Mouse (Mus musculus) intestine, embryonic 15.5 days (tissue): ENCODE measurements around the gene Ankrd11. TPM values are rescaled to one million over a fixed set of nuclear protein-coding genes. Genes with fewer than 3 reads are reported as not detected.

Experiments
- ATAC-seq: fragments of 200-750 bp; cut with Nextera tagmentation; 2 replicates; pipeline ENCODE4 v1.8.0; 2017; ENCODE audit warnings: moderate TSS enrichment, moderate library complexity
- H3K27ac ChIP-seq: fragments of 300-500 bp; sonication (generic); 2 replicates; pipeline ENCODE4 v1.5.1; 2015; ENCODE audit warnings: mild to moderate bottlenecking, inconsistent platforms
- H3K27me3 ChIP-seq: fragments of 300-500 bp; sonication (generic); replicated peaks from 2 replicates; pipeline ENCODE4 v1.6.1; 2015; ENCODE audit warnings: inconsistent platforms
- H3K36me3 ChIP-seq: fragments of 300-500 bp; sonication (generic); 2 replicates; pipeline ENCODE4 v1.6.1; 2015; ENCODE audit warnings: inconsistent platforms
- H3K4me1 ChIP-seq: fragments of 300-500 bp; sonication (generic); replicated peaks from 2 replicates; pipeline ENCODE4 v1.6.1; 2015; ENCODE audit warnings: inconsistent platforms
- H3K4me2 ChIP-seq: fragments of 300-500 bp; sonication (generic); replicated peaks from 2 replicates; pipeline ENCODE4 v1.6.1; 2015; ENCODE audit warnings: mild to moderate bottlenecking, inconsistent platforms
- H3K4me3 ChIP-seq: fragments of 300-500 bp; sonication (generic); replicated peaks from 2 replicates; pipeline ENCODE4 v1.5.1; 2015; ENCODE audit warnings: inconsistent platforms
- H3K9ac ChIP-seq: fragments of 300-500 bp; sonication (generic); 2 replicates; pipeline ENCODE4 v1.6.1; 2015; ENCODE audit warnings: inconsistent platforms
- H3K9me3 ChIP-seq: fragments of 300-500 bp; sonication (generic); 2 replicates; pipeline ENCODE4 v1.6.1; 2016; ENCODE audit warnings: inconsistent platforms
- WGBS: fragments of 180-500 bp; shearing (Covaris S2); methylation state at CpG from one replicate; pipeline ENCODE4 v1.1.7; 2015; 5-methylcytosine and 5-hydroxymethylcytosine counted together
- polyA plus RNA-seq: library from polyadenylated mRNA; unstranded; fragments of >200 nt; fragmentation: Nextera tagmentation; extraction: Ambion mirVana; gene quantifications from 2 replicates; pipeline ENCODE4 v1.2.1, GENCODE M21; 2015

Gene Ankrd11
- polyA plus RNA-seq, 1 experiment from 2014 or later, result 53.9 TPM

GRCm38 (mm10) chr8:122859843-122860242 lies 182.2 kb downstream of the Ankrd11 start:
- ATAC-seq, result peak; percentile 77
- H3K9me3 ChIP-seq, result no peaks in the 10 kb centered on the region
- H3K9ac ChIP-seq, result no peak overlapping the region
- H3K4me1 ChIP-seq, result no peaks in the 10 kb centered on the region
- whole genome bisulfite sequencing, result 54% methylated on average over 13 of the region's 13 CpGs
- no peak overlapping the region for H3K27ac ChIP-seq
- no peaks in the 10 kb centered on the region for H3K27me3 ChIP-seq
- H3K4me3 ChIP-seq, result no peak overlapping the region
- H3K4me2 ChIP-seq, result no peak overlapping the region
- H3K36me3 ChIP-seq, result no peaks in the 10 kb centered on the region

DNA sequence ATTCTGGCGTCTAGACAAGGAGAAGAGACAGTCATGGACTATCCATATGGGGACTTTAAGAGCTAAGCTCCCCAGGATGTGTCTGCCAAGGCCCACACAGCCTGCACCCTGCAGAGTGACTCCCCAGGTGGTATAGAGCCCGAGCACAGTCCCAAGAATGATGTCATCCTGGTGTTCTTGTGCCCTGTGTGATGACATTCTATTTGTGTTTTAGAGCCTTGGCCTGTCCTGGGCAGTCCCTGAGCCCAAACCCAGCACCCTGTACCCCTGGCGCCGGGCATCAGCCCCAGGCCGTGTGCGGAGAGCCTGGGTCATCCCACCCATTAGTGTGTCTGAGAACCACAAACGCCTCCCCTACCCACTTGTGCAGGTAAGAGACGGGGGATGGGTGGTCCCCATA lies 185.8 kb downstream of the Ankrd11 start:
- Histone ChIP-seq H3K27me3 (no peaks in the 10 kb centered on the region), H3K4me3 (no peak overlapping the region), H3K4me2 (no peak overlapping the region), H3K4me1 (peaks cover 8% of the 10 kb centered on the region), H3K27ac (no peak overlapping the region), H3K9ac (no peak overlapping the region), H3K36me3 (no peaks in the 10 kb centered on the region), H3K9me3 (no peaks in the 10 kb centered on the region)
- WGBS, result 79% methylated on average over 8 of the region's 8 CpGs
- no peak for ATAC-seq

GRCm38 (mm10) chr8:122855123-122855522 lies 187.0 kb downstream of the Ankrd11 start:
- Histone ChIP-seq H3K4me2 (no peak overlapping the region), H3K9me3 (no peaks in the 10 kb centered on the region), H3K4me3 (no peak overlapping the region), H3K27me3 (no peaks in the 10 kb centered on the region), H3K9ac (no peak overlapping the region), H3K36me3 (no peaks in the 10 kb centered on the region), H3K4me1 (peaks cover 8% of the 10 kb centered on the region), H3K27ac (no peak overlapping the region)
- no peak for ATAC-seq
- WGBS, result 72% methylated on average over 4 of the region's 4 CpGs

DNA sequence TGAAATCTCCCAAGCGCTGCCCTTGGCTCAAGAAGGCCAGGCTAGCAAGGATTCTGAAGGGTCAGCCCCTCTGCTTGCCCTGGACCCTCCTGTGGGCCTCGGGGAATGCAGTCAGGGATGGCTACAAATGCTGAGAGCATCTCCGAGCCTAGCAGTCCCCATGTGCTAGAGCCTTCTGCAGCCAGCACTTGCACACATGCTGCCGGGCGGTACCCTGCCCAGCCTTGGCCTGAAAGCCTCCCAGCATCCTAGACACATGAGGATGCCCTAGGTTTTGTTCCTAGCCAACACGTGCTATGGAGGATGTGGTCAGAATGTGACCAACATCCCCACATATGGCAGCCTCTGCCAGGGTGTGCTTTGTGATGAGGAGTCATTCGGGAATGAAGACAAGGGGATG lies 187.7 kb downstream of the Ankrd11 start:
- no peak overlapping the region for H3K4me2 ChIP-seq
- no peak overlapping the region for H3K27ac ChIP-seq
- H3K27me3 ChIP-seq, result no peaks in the 10 kb centered on the region
- peaks cover 8% of the 10 kb centered on the region for H3K4me1 ChIP-seq
- no peak for ATAC-seq
- H3K9ac ChIP-seq, result no peak overlapping the region
- no peak overlapping the region for H3K4me3 ChIP-seq
- no peaks in the 10 kb centered on the region for H3K9me3 ChIP-seq
- 62% methylated on average over 7 of the region's 7 CpGs for WGBS
- no peaks in the 10 kb centered on the region for H3K36me3 ChIP-seq

DNA sequence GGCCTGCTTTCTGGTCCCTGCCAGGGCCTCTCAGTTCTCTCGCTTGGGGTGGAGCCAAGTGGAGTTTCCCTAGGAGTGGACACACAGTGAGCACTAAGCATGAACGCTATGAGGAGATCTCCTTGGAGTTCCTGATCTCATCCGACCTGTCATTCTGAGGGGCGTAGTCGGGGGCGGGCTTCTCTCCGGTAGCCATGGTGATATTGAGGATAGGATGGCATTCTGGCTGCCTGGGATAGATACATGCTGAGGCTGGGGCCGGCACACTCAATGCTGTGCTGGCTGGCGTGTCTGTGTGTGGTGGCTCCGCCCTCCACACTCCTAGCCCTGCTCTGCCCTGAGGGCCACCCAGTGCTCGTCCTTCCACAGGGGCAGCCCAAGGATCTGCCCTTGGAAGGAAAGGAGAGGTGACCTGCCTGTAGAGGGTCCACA lies 188.7 kb downstream of the Ankrd11 start:
- H3K9me3 ChIP-seq, result no peaks in the 10 kb centered on the region
- no peak overlapping the region for H3K27ac ChIP-seq
- no peaks in the 10 kb centered on the region for H3K27me3 ChIP-seq
- H3K4me2 ChIP-seq, result no peak overlapping the region; the same call in 1 of the 2 replicates
- peak; percentile 34; the same call in 1 of the 2 replicates for ATAC-seq
- no peak overlapping the region for H3K9ac ChIP-seq
- peaks cover 10% of the 10 kb centered on the region for H3K4me1 ChIP-seq
- no peak overlapping the region for H3K4me3 ChIP-seq
- no peaks in the 10 kb centered on the region for H3K36me3 ChIP-seq
- WGBS, result 28% methylated on average over 11 of the region's 11 CpGs

DNA sequence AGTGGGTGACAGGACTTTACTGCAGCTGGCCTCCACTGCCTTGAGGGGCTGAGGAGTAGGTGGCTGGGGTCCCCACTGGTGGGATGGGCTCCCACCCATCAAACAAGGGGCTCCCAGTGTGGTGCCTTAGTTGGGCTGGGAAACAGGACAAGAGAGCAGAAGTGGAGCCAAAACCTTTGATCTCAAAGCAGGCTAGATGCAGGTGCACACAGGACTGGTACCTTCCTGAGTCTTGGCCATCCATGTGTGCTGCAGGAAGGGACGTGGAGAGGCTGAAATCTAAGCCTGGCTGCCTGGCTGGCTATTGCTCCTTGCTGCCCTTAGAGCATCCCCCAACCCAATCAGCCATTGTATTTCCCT lies 189.6 kb downstream of the Ankrd11 start:
- WGBS, result 53% methylated on average over 1 of the region's 1 CpGs
- ATAC-seq, result no peak
- Histone ChIP-seq H3K9ac (no peak overlapping the region), H3K9me3 (no peaks in the 10 kb centered on the region), H3K27me3 (no peaks in the 10 kb centered on the region), H3K27ac (no peak overlapping the region), H3K4me2 (no peak overlapping the region), H3K36me3 (no peaks in the 10 kb centered on the region), H3K4me3 (no peak overlapping the region), H3K4me1 (peaks cover 12% of the 10 kb centered on the region)

DNA sequence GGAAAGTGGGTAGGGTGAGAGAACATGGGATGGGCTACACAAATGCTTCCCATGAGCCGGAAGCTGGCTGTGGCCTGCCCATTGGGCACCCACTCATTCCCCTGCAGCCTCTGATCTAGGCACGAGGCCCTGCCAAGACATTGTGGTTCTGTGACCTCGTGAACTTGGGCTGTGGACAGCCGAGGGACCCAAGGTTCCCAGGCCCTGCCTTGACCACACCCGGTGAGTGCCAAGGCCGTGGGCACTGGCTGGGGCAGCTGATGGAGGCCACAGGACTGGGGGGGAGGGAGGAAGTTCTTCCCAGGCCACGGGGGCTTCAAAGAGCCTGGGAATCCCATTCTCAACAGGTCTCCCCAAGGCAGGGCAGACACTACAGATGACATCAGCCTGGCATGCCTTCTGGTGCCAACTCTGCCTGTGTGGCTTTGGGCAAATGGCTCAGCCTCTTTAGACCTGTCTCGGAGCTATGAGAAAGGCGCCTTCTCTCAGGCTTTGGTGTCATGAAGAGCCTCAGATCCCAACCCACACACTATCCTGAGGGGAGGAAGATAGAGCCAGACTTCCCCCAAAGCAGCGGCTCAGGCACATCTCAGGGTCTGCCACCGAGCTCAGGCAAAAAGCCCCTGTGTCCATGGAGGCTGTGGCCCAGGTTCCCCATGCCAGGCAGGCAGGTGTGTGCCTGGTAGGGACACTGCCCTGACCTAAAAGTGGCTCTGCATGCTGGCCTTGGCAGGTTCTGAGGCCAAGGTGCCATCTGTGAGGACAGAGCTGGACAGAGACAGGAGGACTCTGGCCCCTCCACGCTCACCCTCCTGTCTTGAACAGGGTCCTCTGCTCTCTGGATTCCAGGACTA lies 190.2 kb downstream of the Ankrd11 start:
- H3K27me3 ChIP-seq, result no peaks in the 10 kb centered on the region
- no peak overlapping the region for H3K4me3 ChIP-seq
- H3K36me3 ChIP-seq, result no peaks in the 10 kb centered on the region
- no peaks in the 10 kb centered on the region for H3K9me3 ChIP-seq
- peaks cover 12% of the 10 kb centered on the region for H3K4me1 ChIP-seq
- H3K27ac ChIP-seq, result no peak overlapping the region
- ATAC-seq, result no peak
- H3K4me2 ChIP-seq, result no peak overlapping the region
- H3K9ac ChIP-seq, result no peak overlapping the region
- WGBS, result 88% methylated on average over 12 of the region's 12 CpGs

DNA sequence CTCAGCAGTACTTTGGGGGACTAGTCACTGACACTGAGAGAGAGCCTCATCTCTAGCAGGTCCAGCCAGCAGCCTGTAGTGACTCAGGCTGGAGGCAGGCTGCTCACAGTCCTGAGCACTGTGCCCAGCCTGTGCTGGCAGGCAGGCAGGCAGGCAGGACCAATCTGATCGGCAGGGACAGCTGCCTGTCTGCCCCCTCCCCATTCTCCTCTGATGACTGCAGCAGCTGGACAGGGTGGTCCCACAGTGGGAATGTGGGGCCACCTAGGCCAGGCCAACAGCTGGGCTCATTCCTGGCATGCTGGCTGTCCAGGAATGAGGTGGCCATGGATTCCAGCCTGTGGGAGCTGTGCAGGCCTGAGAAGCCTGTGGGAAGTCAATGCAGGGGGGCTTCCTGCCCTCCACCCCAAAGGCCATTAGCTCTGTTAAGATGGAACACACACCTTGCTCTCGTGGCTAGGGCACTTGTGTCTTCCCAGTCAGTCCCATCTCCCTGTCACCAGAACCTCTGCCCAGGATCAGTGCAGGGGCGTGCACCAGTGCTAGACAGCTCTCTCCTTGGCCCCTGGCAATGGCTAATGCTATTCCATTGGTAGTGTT lies 191.3 kb downstream of the Ankrd11 start:
- no peaks in the 10 kb centered on the region for H3K9me3 ChIP-seq
- no peaks in the 10 kb centered on the region for H3K36me3 ChIP-seq
- WGBS, result 71% methylated on average over 3 of the region's 3 CpGs
- no peak overlapping the region for H3K4me3 ChIP-seq
- no peak overlapping the region for H3K9ac ChIP-seq
- no peak for ATAC-seq
- H3K27ac ChIP-seq, result no peak overlapping the region
- no peaks in the 10 kb centered on the region for H3K27me3 ChIP-seq
- no peak overlapping the region for H3K4me2 ChIP-seq
- peaks cover 12% of the 10 kb centered on the region for H3K4me1 ChIP-seq

DNA sequence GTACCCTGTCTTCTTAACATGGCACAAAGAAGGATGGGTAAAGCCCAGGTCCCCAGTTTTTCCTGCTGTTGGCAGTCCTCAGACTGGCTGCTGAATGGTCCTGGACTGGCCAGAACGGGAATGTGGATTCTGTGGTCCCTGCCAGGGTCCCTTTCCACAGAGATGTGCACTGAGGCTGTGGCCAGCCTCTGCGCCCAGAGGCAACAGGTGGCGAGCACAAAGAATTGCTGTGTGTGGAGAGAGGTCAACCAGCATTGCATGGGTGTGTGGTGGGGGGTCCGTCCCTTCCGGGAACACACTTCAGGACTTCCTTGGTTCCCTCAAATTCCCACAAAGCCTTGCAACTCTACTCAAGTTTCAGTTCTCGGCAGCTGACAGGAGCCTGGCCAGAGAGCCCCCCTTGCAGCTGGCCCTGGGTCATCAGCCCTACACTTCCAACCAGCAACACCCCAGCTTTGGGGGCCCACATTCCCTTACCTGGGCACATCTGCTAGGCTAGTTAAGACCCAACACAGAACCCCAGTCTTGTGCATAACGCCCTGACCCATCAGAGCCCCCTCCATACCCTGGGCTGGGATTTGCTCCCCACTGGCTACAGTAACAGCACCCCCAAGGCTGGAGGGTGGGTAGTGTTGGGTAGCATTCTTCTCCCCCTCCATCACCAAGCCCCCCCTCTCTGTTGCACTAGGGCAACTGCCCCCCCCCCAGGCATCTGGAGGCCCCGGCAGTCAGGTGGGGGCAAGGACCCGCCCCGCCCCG lies 192.7 kb downstream of the Ankrd11 start:
- WGBS, result 68% methylated on average over 10 of the region's 11 CpGs
- no peaks in the 10 kb centered on the region for H3K36me3 ChIP-seq
- no peak overlapping the region for H3K27ac ChIP-seq
- no peak overlapping the region for H3K4me3 ChIP-seq
- H3K27me3 ChIP-seq, result no peaks in the 10 kb centered on the region
- no peak overlapping the region for H3K4me2 ChIP-seq
- no peak for ATAC-seq
- H3K4me1 ChIP-seq, result peaks cover 16% of the 10 kb centered on the region
- no peak overlapping the region for H3K9ac ChIP-seq
- no peaks in the 10 kb centered on the region for H3K9me3 ChIP-seq

- 19% methylated on average over 17 of the region's 18 CpGs for WGBS
- Histone ChIP-seq H3K4me1 (peaks cover 8% of the 10 kb centered on the region), H3K27me3 (no peaks in the 10 kb centered on the region), H3K27ac (no peak within 1 kb of the TSS), H3K4me2 (peak within 1 kb of the TSS; percentile 43), H3K9me3 (no peaks in the 10 kb centered on the region), H3K9ac (no peak within 1 kb of the TSS), H3K4me3 (no peak within 1 kb of the TSS), H3K36me3 (no peaks in the 10 kb centered on the region)
- ATAC-seq, result peak; percentile 87
Observed at GRCm38 (mm10) chr8:122847829-122848561, 194.1 kb downstream of the Ankrd11 start, which contains the start of gene Cdh15. Gene Cdh15, plus strand, starts transcription at chr8:122847966.

GRCm38 (mm10) chr8:122845662-122846061 lies 196.4 kb downstream of the Ankrd11 start:
- no peaks in the 10 kb centered on the region for H3K27me3 ChIP-seq

DNA sequence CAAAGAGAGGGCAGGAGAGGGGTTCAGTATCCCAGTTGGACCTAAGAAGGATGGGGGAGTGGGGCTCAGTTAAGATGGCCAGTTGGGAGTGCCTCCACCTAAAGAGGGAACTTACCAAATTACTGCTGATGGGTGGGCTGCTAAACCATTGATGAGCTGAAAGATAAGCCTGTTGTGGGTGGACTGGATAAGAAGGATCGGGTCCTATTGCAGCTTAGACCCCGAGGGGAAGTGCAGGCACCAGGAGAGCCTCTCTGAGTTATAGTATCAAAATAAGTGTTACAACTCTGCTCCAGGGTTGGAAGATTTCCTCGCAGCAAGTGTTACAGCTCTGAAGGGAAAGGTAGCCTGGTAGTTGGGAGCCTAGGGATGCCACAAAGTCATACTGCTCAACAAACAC lies 197.9 kb downstream of the Ankrd11 start:
- H3K4me1 ChIP-seq, result peaks cover 8% of the 10 kb centered on the region
- H3K9ac ChIP-seq, result no peak overlapping the region

More at GRCm38 (mm10) chr8:122845662-122846061, 196.4 kb downstream of the Ankrd11 start:
- H3K36me3 ChIP-seq, result no peaks in the 10 kb centered on the region
- WGBS, result 65% methylated on average over 4 of the region's 4 CpGs
- H3K4me3 ChIP-seq, result no peak overlapping the region
- H3K9me3 ChIP-seq, result no peaks in the 10 kb centered on the region
- no peak overlapping the region for H3K9ac ChIP-seq
- H3K4me2 ChIP-seq, result no peak overlapping the region
- H3K27ac ChIP-seq, result no peak overlapping the region
- peaks cover 8% of the 10 kb centered on the region for H3K4me1 ChIP-seq
- 0 out of 2 replicates have a peak, but pooled peaks have one; percentile 11 for ATAC-seq

More for the DNA sequence above, 197.9 kb downstream of the Ankrd11 start:
- 75% methylated on average over 3 of the region's 3 CpGs for WGBS
- Histone ChIP-seq H3K36me3 (no peaks in the 10 kb centered on the region), H3K27ac (no peak overlapping the region), H3K9me3 (no peaks in the 10 kb centered on the region), H3K4me3 (no peak overlapping the region), H3K4me2 (no peak overlapping the region), H3K27me3 (no peaks in the 10 kb centered on the region)
- no peak for ATAC-seq
